Mouse (Mus musculus): ENCODE measurements at regions not wholly inside any gene's neighbourhood (a gene's known extent, or its start where the extent isn't known, plus 50 kb on each side); places are given as distances from the start of the nearest gene placed in this dataset.

GRCm38 (mm10) chr1:121842381-121843075, 274.7 kb upstream of the Ddx18 start:
- DNase-seq (ENCODE audit: low spot score) = no peak
- ATAC-seq (ENCODE audit: low FRiP score) = no peak
- Histone ChIP-seq H3K4me2 (ENCODE audit: low read depth, low read length, poor library complexity, severe bottlenecking) (no peak overlapping the region), H3K27ac (ENCODE audit: low read depth, low read length) (no peak overlapping the region), H3K9ac (replicated peaks; ENCODE audit: low read length, poor library complexity, severe bottlenecking) (no peak overlapping the region), H3K36me3 (ENCODE audit: insufficient read depth, low read length) (no peaks in the 10 kb centered on the region), H3K4me1 (ENCODE audit: insufficient read depth, low read length) (no peaks in the 10 kb centered on the region), H3K9me3 (ENCODE audit: low read length) (no peaks in the 10 kb centered on the region), H3K4me3 (ENCODE audit: low read depth, low read length) (no peak overlapping the region), H3K27me3 (ENCODE audit: insufficient read depth, low read length) (no peaks in the 10 kb centered on the region)
- no peak for TF ChIP-seq CTCF (IDR thresholded peaks at IDR 0.05)
- WGBS = 68% methylated on average over 3 of the region's 3 CpGs

- ATAC-seq (ENCODE audit: low FRiP score) (no peak), DNase-seq (ENCODE audit: low spot score) (no peak)
- no peaks in the 10 kb centered on the region for H3K36me3 ChIP-seq (ENCODE audit: insufficient read depth, low read length)
- no peaks in the 10 kb centered on the region for H3K4me1 ChIP-seq (ENCODE audit: insufficient read depth, low read length)
- no peak overlapping the region for H3K9ac ChIP-seq (replicated peaks; ENCODE audit: low read length, poor library complexity, severe bottlenecking)
- no peaks in the 10 kb centered on the region for H3K27me3 ChIP-seq (ENCODE audit: insufficient read depth, low read length)
- H3K9me3 ChIP-seq (ENCODE audit: low read length) = no peaks in the 10 kb centered on the region
- 45% methylated on average over 2 of the region's 2 CpGs for WGBS
- H3K27ac ChIP-seq (ENCODE audit: low read depth, low read length) = no peak overlapping the region
- H3K4me2 ChIP-seq (ENCODE audit: low read depth, low read length, poor library complexity, severe bottlenecking) = no peak overlapping the region
- no peak for TF ChIP-seq CTCF (IDR thresholded peaks at IDR 0.05)
- no peak overlapping the region for H3K4me3 ChIP-seq (ENCODE audit: low read depth, low read length)
Measured at GRCm38 (mm10) chr1:121833559-121833958, 265.8 kb upstream of the Ddx18 start.

- Histone ChIP-seq H3K27me3 (ENCODE audit: insufficient read depth, low read length) (no peaks in the 10 kb centered on the region), H3K4me2 (ENCODE audit: low read depth, low read length, poor library complexity, severe bottlenecking) (no peak overlapping the region), H3K4me3 (ENCODE audit: low read depth, low read length) (no peak overlapping the region), H3K36me3 (ENCODE audit: insufficient read depth, low read length) (no peaks in the 10 kb centered on the region), H3K27ac (ENCODE audit: low read depth, low read length) (no peak overlapping the region), H3K9me3 (ENCODE audit: low read length) (no peaks in the 10 kb centered on the region), H3K4me1 (ENCODE audit: insufficient read depth, low read length) (no peaks in the 10 kb centered on the region), H3K9ac (replicated peaks; ENCODE audit: low read length, poor library complexity, severe bottlenecking) (no peak overlapping the region)
- 54% methylated on average over 2 of the region's 2 CpGs for WGBS
- ATAC-seq (ENCODE audit: low FRiP score) (no peak), DNase-seq (ENCODE audit: low spot score) (peak; percentile 65)
- peak; percentile 72 for TF ChIP-seq CTCF (IDR thresholded peaks at IDR 0.05)
Measured at GRCm38 (mm10) chr1:121830242-121830641, 262.5 kb upstream of the Ddx18 start.

- Histone ChIP-seq H3K27me3 (ENCODE audit: insufficient read depth, low read length) (no peaks in the 10 kb centered on the region), H3K4me1 (ENCODE audit: insufficient read depth, low read length) (no peaks in the 10 kb centered on the region), H3K36me3 (ENCODE audit: insufficient read depth, low read length) (no peaks in the 10 kb centered on the region), H3K9ac (replicated peaks; ENCODE audit: low read length, poor library complexity, severe bottlenecking) (no peak overlapping the region), H3K9me3 (ENCODE audit: low read length) (no peaks in the 10 kb centered on the region), H3K4me2 (ENCODE audit: low read depth, low read length, poor library complexity, severe bottlenecking) (no peak overlapping the region), H3K27ac (ENCODE audit: low read depth, low read length) (no peak overlapping the region), H3K4me3 (ENCODE audit: low read depth, low read length) (no peak overlapping the region)
- no peak for DNase-seq (ENCODE audit: low spot score)
- WGBS = 84% methylated on average over 4 of the region's 4 CpGs
- no peak for ATAC-seq (ENCODE audit: low FRiP score)
- TF ChIP-seq CTCF (IDR thresholded peaks at IDR 0.05) = no peak
Measured at GRCm38 (mm10) chr1:121822950-121823349, 255.2 kb upstream of the Ddx18 start.

- Histone ChIP-seq H3K27ac (ENCODE audit: low read depth, low read length) (no peak overlapping the region), H3K4me1 (ENCODE audit: insufficient read depth, low read length) (no peaks in the 10 kb centered on the region), H3K4me3 (ENCODE audit: low read depth, low read length) (no peak overlapping the region), H3K36me3 (ENCODE audit: insufficient read depth, low read length) (no peaks in the 10 kb centered on the region), H3K9me3 (ENCODE audit: low read length) (no peaks in the 10 kb centered on the region), H3K9ac (replicated peaks; ENCODE audit: low read length, poor library complexity, severe bottlenecking) (no peak overlapping the region), H3K4me2 (ENCODE audit: low read depth, low read length, poor library complexity, severe bottlenecking) (no peak overlapping the region), H3K27me3 (ENCODE audit: insufficient read depth, low read length) (no peaks in the 10 kb centered on the region)
- peak; percentile 23; the same call in 1 of the 2 replicates for TF ChIP-seq CTCF (IDR thresholded peaks at IDR 0.05)
- WGBS = 68% methylated on average over 2 of the region's 2 CpGs
- DNase-seq (ENCODE audit: low spot score) (no peak), ATAC-seq (ENCODE audit: low FRiP score) (no peak)
Measured at GRCm38 (mm10) chr1:121803338-121803737, 235.5 kb upstream of the Ddx18 start.

- no peaks in the 10 kb centered on the region for H3K27me3 ChIP-seq (ENCODE audit: insufficient read depth, low read length)
- ATAC-seq (ENCODE audit: low FRiP score) (no peak), DNase-seq (ENCODE audit: low spot score) (peak; percentile 40)
- no peaks in the 10 kb centered on the region for H3K9me3 ChIP-seq (ENCODE audit: low read length)
- no peaks in the 10 kb centered on the region for H3K4me1 ChIP-seq (ENCODE audit: insufficient read depth, low read length)
- H3K4me3 ChIP-seq (ENCODE audit: low read depth, low read length) = no peak overlapping the region
- no peaks in the 10 kb centered on the region for H3K36me3 ChIP-seq (ENCODE audit: insufficient read depth, low read length)
- WGBS = 87% methylated on average over 4 of the region's 4 CpGs
- no peak overlapping the region for H3K4me2 ChIP-seq (ENCODE audit: low read depth, low read length, poor library complexity, severe bottlenecking)
- H3K9ac ChIP-seq (replicated peaks; ENCODE audit: low read length, poor library complexity, severe bottlenecking) = no peak overlapping the region
- no peak for TF ChIP-seq CTCF (IDR thresholded peaks at IDR 0.05)
- H3K27ac ChIP-seq (ENCODE audit: low read depth, low read length) = no peak overlapping the region
Measured at GRCm38 (mm10) chr1:121802476-121802875, 234.7 kb upstream of the Ddx18 start.

All from midbrain, postnatal 0 days (tissue).